Mouse (Mus musculus) intestine, embryonic 15.5 days (tissue): Measurements from ENCODE around the gene Hbq1b. TPM values are rescaled to one million over a fixed set of nuclear protein-coding genes. Genes with fewer than 3 reads are reported as not detected.

Source experiments
- ATAC-seq: fragments of 200-750 bp; cut with Nextera tagmentation; 2 replicates; pipeline ENCODE4 v1.8.0; 2017; ENCODE audit warnings: moderate TSS enrichment, moderate library complexity
- H3K27ac ChIP-seq: fragments of 300-500 bp; sonication (generic); 2 replicates; pipeline ENCODE4 v1.5.1; 2015; ENCODE audit warnings: mild to moderate bottlenecking, inconsistent platforms
- H3K27me3 ChIP-seq: fragments of 300-500 bp; sonication (generic); replicated peaks from 2 replicates; pipeline ENCODE4 v1.6.1; 2015; ENCODE audit warnings: inconsistent platforms
- H3K36me3 ChIP-seq: fragments of 300-500 bp; sonication (generic); 2 replicates; pipeline ENCODE4 v1.6.1; 2015; ENCODE audit warnings: inconsistent platforms
- H3K4me1 ChIP-seq: fragments of 300-500 bp; sonication (generic); replicated peaks from 2 replicates; pipeline ENCODE4 v1.6.1; 2015; ENCODE audit warnings: inconsistent platforms
- H3K4me2 ChIP-seq: fragments of 300-500 bp; sonication (generic); replicated peaks from 2 replicates; pipeline ENCODE4 v1.6.1; 2015; ENCODE audit warnings: mild to moderate bottlenecking, inconsistent platforms
- H3K4me3 ChIP-seq: fragments of 300-500 bp; sonication (generic); replicated peaks from 2 replicates; pipeline ENCODE4 v1.5.1; 2015; ENCODE audit warnings: inconsistent platforms
- H3K9ac ChIP-seq: fragments of 300-500 bp; sonication (generic); 2 replicates; pipeline ENCODE4 v1.6.1; 2015; ENCODE audit warnings: inconsistent platforms
- H3K9me3 ChIP-seq: fragments of 300-500 bp; sonication (generic); 2 replicates; pipeline ENCODE4 v1.6.1; 2016; ENCODE audit warnings: inconsistent platforms
- WGBS: fragments of 180-500 bp; shearing (Covaris S2); methylation state at CpG from one replicate; pipeline ENCODE4 v1.1.7; 2015; 5-methylcytosine and 5-hydroxymethylcytosine counted together
- polyA plus RNA-seq: library from polyadenylated mRNA; unstranded; fragments of >200 nt; fragmentation: Nextera tagmentation; extraction: Ambion mirVana; gene quantifications from 2 replicates; pipeline ENCODE4 v1.2.1, GENCODE M21; 2015

The Hbq1b gene
- polyA plus RNA-seq, 1 experiment from 2014 or later = 3.3 TPM

- no peaks in the 10 kb centered on the region for H3K27me3 ChIP-seq
- no peaks in the 10 kb centered on the region for H3K4me1 ChIP-seq
- 80% methylated on average over 3 of the region's 3 CpGs for WGBS
- H3K27ac ChIP-seq = no peak overlapping the region
- ATAC-seq = no peak
- H3K9ac ChIP-seq = no peak overlapping the region
- no peaks in the 10 kb centered on the region for H3K36me3 ChIP-seq
- H3K4me3 ChIP-seq = no peak overlapping the region
- no peak overlapping the region for H3K4me2 ChIP-seq
- H3K9me3 ChIP-seq = no peaks in the 10 kb centered on the region
Observed at GRCm38 (mm10) chr11:32309928-32310327, 23.2 kb downstream of the Hbq1b start.

DNA sequence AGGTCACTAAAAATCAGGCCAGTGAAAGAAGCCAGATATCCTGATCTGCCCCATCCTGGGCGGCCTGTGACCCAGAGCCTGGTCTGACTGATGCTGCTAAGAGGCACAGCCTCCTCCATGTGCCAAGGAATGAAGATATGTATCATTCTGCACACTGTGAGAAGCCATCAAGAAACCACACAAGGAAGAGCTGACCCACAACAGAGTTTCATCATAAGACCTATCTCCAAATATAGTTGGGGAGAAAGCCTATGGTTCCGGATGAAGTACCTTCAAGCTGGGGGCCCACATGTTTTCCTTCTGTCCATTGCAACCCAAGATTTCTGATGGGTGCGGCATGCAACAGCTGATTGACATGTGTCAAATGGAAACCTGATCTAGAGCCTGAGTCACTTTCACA is 29.2 kb downstream of the Hbq1b start:
- H3K27me3 ChIP-seq = no peaks in the 10 kb centered on the region
- no peak overlapping the region for H3K4me3 ChIP-seq
- no peak overlapping the region for H3K4me2 ChIP-seq
- H3K27ac ChIP-seq = no peak overlapping the region
- H3K4me1 ChIP-seq = no peaks in the 10 kb centered on the region
- H3K9ac ChIP-seq = no peak overlapping the region
- no peaks in the 10 kb centered on the region for H3K36me3 ChIP-seq
- WGBS = 81% methylated on average over 3 of the region's 3 CpGs
- no peaks in the 10 kb centered on the region for H3K9me3 ChIP-seq
- no peak for ATAC-seq

GRCm38 (mm10) chr11:32320507-32321195 is 33.9 kb downstream of the Hbq1b start:
- Histone ChIP-seq H3K9me3 (no peaks in the 10 kb centered on the region), H3K4me2 (no peak overlapping the region), H3K9ac (no peak overlapping the region), H3K27me3 (no peaks in the 10 kb centered on the region), H3K4me3 (no peak overlapping the region), H3K36me3 (no peaks in the 10 kb centered on the region), H3K4me1 (no peaks in the 10 kb centered on the region), H3K27ac (no peak overlapping the region)
- ATAC-seq = no peak
- 68% methylated on average over 11 of the region's 11 CpGs for WGBS

GRCm38 (mm10) chr11:32321196-32321565 is 34.4 kb downstream of the Hbq1b start:
- Histone ChIP-seq H3K9me3 (no peaks in the 10 kb centered on the region), H3K27ac (no peak overlapping the region), H3K4me1 (no peaks in the 10 kb centered on the region), H3K4me2 (no peak overlapping the region), H3K36me3 (no peaks in the 10 kb centered on the region), H3K9ac (no peak overlapping the region), H3K27me3 (no peaks in the 10 kb centered on the region), H3K4me3 (no peak overlapping the region)
- peak; percentile 23; the same call in 1 of the 2 replicates for ATAC-seq
- 39% methylated on average over 8 of the region's 8 CpGs for WGBS

DNA sequence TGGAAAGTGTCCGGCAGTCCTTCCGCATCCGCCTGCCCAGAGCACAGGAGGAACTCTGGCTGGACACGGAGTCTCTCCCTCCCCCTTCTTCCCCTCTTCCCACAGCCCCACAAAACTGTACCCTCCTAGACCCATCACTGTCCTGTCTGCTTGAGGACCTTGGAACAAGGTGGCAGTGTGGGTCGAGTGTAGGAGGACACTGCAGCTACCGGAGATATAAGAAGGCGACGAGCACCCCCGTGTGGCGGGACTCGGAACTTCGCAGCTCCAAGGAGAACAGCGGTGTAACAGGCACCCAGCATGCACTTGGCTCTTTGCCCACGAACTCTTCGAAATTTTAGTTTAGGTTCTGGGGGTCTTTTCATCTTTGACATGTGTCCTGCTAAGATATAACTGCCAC is 37.8 kb downstream of the Hbq1b start:
- Histone ChIP-seq H3K9ac (no peak overlapping the region), H3K27me3 (no peaks in the 10 kb centered on the region), H3K27ac (no peak overlapping the region), H3K4me2 (peak overlapping the region; percentile 55), H3K4me3 (peak overlapping the region; percentile 20; the same call in 1 of the 2 replicates), H3K36me3 (no peaks in the 10 kb centered on the region), H3K9me3 (no peaks in the 10 kb centered on the region), H3K4me1 (no peaks in the 10 kb centered on the region)
- 12% methylated on average over 15 of the region's 15 CpGs for WGBS
- peak; percentile 90 for ATAC-seq

GRCm38 (mm10) chr11:32331075-32331474 is 44.3 kb downstream of the Hbq1b start:
- H3K9me3 ChIP-seq = no peaks in the 10 kb centered on the region
- H3K4me2 ChIP-seq = no peak overlapping the region
- 0 out of 2 replicates have a peak, but pooled peaks have one; percentile 55 for ATAC-seq
- WGBS = 60% methylated on average over 6 of the region's 6 CpGs
- no peaks in the 10 kb centered on the region for H3K27me3 ChIP-seq
- no peak overlapping the region for H3K9ac ChIP-seq
- H3K27ac ChIP-seq = 0 out of 2 replicates have a peak overlapping the region, but pooled peaks have one; percentile 13
- 0 out of 2 replicates have a peak, but pooled peaks cover 9% of the 10 kb centered on the region for H3K4me1 ChIP-seq
- H3K36me3 ChIP-seq = no peaks in the 10 kb centered on the region
- no peak overlapping the region for H3K4me3 ChIP-seq

DNA sequence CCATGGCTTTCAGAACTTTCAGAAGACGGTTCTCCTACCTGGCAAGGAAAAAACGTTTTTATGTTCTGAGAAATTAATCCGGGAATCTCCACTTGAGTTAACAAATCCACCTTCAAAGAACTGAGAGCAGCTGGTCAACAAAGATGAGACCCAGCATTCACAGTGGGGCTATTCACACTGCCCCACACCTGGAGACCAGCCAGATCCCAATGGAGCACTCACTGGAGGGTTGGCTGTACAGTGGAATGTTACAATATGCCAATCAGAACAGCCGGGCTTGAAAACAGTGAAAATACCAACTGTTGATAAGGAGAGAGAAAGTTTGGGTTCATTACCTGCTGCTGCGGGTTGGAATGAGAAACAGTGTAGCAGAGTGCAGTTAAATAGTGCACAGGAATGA is 45.1 kb downstream of the Hbq1b start:
- H3K27me3 ChIP-seq = no peaks in the 10 kb centered on the region
- H3K9me3 ChIP-seq = no peaks in the 10 kb centered on the region
- 0 out of 2 replicates have a peak, but pooled peaks cover 9% of the 10 kb centered on the region for H3K4me1 ChIP-seq
- WGBS = 52% methylated on average over 5 of the region's 5 CpGs
- H3K36me3 ChIP-seq = no peaks in the 10 kb centered on the region
- no peak overlapping the region for H3K9ac ChIP-seq
- H3K27ac ChIP-seq = no peak overlapping the region
- no peak for ATAC-seq
- no peak overlapping the region for H3K4me2 ChIP-seq
- H3K4me3 ChIP-seq = no peak overlapping the region

DNA sequence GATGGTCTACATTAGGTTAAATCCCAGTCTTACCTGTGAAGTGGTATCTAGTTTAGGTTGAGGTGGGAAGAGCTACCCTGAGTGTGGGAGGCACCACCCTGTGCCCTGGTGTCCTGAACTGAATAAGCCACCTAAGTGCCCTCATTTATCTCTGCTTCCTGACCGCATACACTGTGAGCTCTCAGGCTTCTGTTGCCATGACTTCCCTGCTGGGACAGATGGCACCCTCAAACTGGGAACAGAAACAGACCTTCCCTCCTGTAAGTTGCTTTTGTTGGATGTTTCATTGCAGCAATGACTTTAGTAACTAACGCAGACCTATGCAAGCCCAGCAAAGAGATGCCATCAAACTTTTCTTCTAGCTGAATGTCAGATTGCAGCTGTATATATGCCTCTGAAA is 46.5 kb downstream of the Hbq1b start:
- 64% methylated on average over 2 of the region's 2 CpGs for WGBS
- H3K27me3 ChIP-seq = no peaks in the 10 kb centered on the region
- H3K9ac ChIP-seq = no peak overlapping the region
- H3K4me2 ChIP-seq = no peak overlapping the region
- H3K4me3 ChIP-seq = no peak overlapping the region
- no peak overlapping the region for H3K27ac ChIP-seq
- no peaks in the 10 kb centered on the region for H3K36me3 ChIP-seq
- H3K4me1 ChIP-seq = 0 out of 2 replicates have a peak, but pooled peaks cover 9% of the 10 kb centered on the region
- no peak for ATAC-seq
- no peaks in the 10 kb centered on the region for H3K9me3 ChIP-seq

DNA sequence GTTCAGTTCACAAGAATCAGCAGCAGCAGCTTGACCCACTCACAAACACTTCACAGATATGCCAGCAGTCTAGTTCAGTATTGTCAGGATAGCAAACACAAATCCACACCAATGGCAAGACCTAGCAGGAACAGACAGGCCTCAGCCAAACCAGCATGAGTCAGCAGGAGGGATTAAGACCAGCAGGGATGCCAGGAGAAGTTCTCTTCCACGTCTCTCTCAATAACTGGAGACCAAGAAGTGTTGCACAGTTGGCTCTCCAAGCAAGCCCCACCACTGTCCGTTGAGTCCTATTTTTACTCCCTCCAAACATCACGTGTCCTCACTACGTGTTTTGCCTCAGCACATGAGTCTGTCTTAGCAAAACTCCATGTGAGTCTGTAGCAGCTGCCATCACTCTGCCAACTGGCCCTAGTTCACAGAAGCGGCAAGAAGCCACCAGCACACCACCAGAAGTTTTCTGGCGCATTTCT is 49.7 kb downstream of the Hbq1b start:
- H3K36me3 ChIP-seq = no peaks in the 10 kb centered on the region
- no peak overlapping the region for H3K4me2 ChIP-seq
- H3K27ac ChIP-seq = no peak overlapping the region
- H3K9me3 ChIP-seq = no peaks in the 10 kb centered on the region
- H3K9ac ChIP-seq = no peak overlapping the region
- no peaks in the 10 kb centered on the region for H3K27me3 ChIP-seq
- no peak overlapping the region for H3K4me3 ChIP-seq
- WGBS = 92% methylated on average over 6 of the region's 6 CpGs
- H3K4me1 ChIP-seq = peaks cover 6% of the 10 kb centered on the region; the same call in 1 of the 2 replicates
- ATAC-seq = no peak

Other genes starting within 250 kb of the Hbq1b start
- 0.09 and 0.11 TPM in 2 replicates for gene Il9r, start 86.7 kb upstream of the Hbq1b start, polyA plus RNA-seq
- gene Snrnp25, start 81.5 kb upstream of the Hbq1b start, polyA plus RNA-seq = 45.1 and 49.1 TPM in 2 replicates
- 52.8 and 53.5 TPM in 2 replicates for gene Rhbdf1, start 64.7 kb upstream of the Hbq1b start, polyA plus RNA-seq
- gene Mpg, start 60.5 kb upstream of the Hbq1b start, polyA plus RNA-seq = 30.8 and 36.6 TPM in 2 replicates
- gene Nprl3, start 19.3 kb upstream of the Hbq1b start, polyA plus RNA-seq = 29.4 and 33.6 TPM in 2 replicates
- gene Hba-x, start 10.6 kb upstream of the Hbq1b start, polyA plus RNA-seq = 36.3 and 48.2 TPM in 2 replicates
- gene Hba-a1, start 3.5 kb upstream of the Hbq1b start, polyA plus RNA-seq = 4,064 and 4,369 TPM in 2 replicates
- gene Hba-a2, start 9.5 kb downstream of the Hbq1b start, polyA plus RNA-seq = 10,966 and 11,197 TPM in 2 replicates
- gene Hbq1a, start 13.1 kb downstream of the Hbq1b start, polyA plus RNA-seq = 0.40 and 0.68 TPM in 2 replicates
- 12.9 and 13.5 TPM in 2 replicates for gene Sh3pxd2b, start 60.9 kb downstream of the Hbq1b start, polyA plus RNA-seq
- 29.4 and 34.0 TPM in 2 replicates for gene Ubtd2, start 168.4 kb downstream of the Hbq1b start, polyA plus RNA-seq
- 0.35 and 0.64 TPM in 2 replicates for gene Efcab9, start 245.1 kb downstream of the Hbq1b start, polyA plus RNA-seq
- 3.6 and 4.3 TPM in 2 replicates for gene Stk10, start 246.3 kb downstream of the Hbq1b start, polyA plus RNA-seq